Mouse (Mus musculus) retina, postnatal 7 days (tissue): ENCODE results near the gene Apobec4.

Experiments
- DNase-seq: peaks from one replicate; pipeline ENCODE4 v3.0.0-alpha.2; 2012; ENCODE audit warnings: low read depth, low spot score

The Apobec4 gene

GRCm38 (mm10) chr1:152804907-152805306 is 54.6 kb downstream of the Apobec4 start:
- no peak for DNase-seq
